Mouse (Mus musculus) lung, adult 2 months (tissue): ENCODE measurements at regions not wholly inside any gene's neighbourhood (a gene's known extent, or its start where the extent isn't known, plus 50 kb on each side); places are given as distances from the start of the nearest gene placed in this dataset.
A peak's percentile ranks its signal among the peaks of the same experiment; 100 is the strongest.

Source experiments
- CTCF ChIP-seq: fragments of 200-500 bp; IDR thresholded peaks from 2 replicates; pipeline ENCODE4 v1.5.1; 2011; ENCODE audit warnings: mild to moderate bottlenecking, low read length, control low read depth; ENCODE audit not compliant: insufficient read depth
- POLR2A ChIP-seq: fragments of 200-500 bp; IDR thresholded peaks from 2 replicates; pipeline ENCODE4 v1.6.1; 2011; ENCODE audit warnings: low read depth, mild to moderate bottlenecking, control low read depth, low read length, borderline replicate concordance; ENCODE audit errors: extremely low read depth

GRCm38 (mm10) chr6:16221002-16221627, 500.7 kb downstream of the Mdfic start:
- TF ChIP-seq CTCF (peak; percentile 27), POLR2A (no peak)
